Mouse (Mus musculus) midbrain, embryonic 16.5 days (tissue): ENCODE measurements around the gene Dmpk. TPM values are rescaled to one million over a fixed set of nuclear protein-coding genes. Genes with fewer than 3 reads are reported as not detected.

Experiments
- ATAC-seq: fragments of 200-750 bp; cut with Nextera tagmentation; 2 replicates; pipeline ENCODE4 v1.8.0; 2017; ENCODE audit warnings: moderate TSS enrichment
- H3K27ac ChIP-seq: fragments of 300-500 bp; sonication (generic); 2 replicates; pipeline ENCODE4 v1.5.1; 2014; ENCODE audit warnings: mild to moderate bottlenecking, low read length, mixed read lengths
- H3K27me3 ChIP-seq: fragments of 300-500 bp; sonication (generic); 2 replicates; pipeline ENCODE4 v1.6.1; 2014; ENCODE audit warnings: low read depth, low read length, mixed read lengths; ENCODE audit not compliant: control insufficient read depth, insufficient read depth
- H3K36me3 ChIP-seq: fragments of 300-500 bp; sonication (generic); 2 replicates; pipeline ENCODE4 v1.6.1; 2014; ENCODE audit warnings: mild to moderate bottlenecking, low read length, moderate library complexity, mixed read lengths; ENCODE audit not compliant: control insufficient read depth, insufficient read depth
- H3K4me1 ChIP-seq: fragments of 300-500 bp; sonication (generic); 2 replicates; pipeline ENCODE4 v1.6.1; 2014; ENCODE audit warnings: mild to moderate bottlenecking, low read length, mixed read lengths; ENCODE audit not compliant: control insufficient read depth, insufficient read depth
- H3K4me2 ChIP-seq: fragments of 300-500 bp; sonication (generic); 2 replicates; pipeline ENCODE4 v1.6.1; 2014; ENCODE audit warnings: mild to moderate bottlenecking, low read length, mixed read lengths
- H3K4me3 ChIP-seq: fragments of 300-500 bp; sonication (generic); 2 replicates; pipeline ENCODE4 v1.5.1; 2014; ENCODE audit warnings: low read depth, mild to moderate bottlenecking, low read length, moderate library complexity, mixed read lengths
- H3K9ac ChIP-seq: fragments of 300-500 bp; sonication (generic); 2 replicates; pipeline ENCODE4 v1.6.1; 2014; ENCODE audit warnings: low read depth, low read length, mixed read lengths
- H3K9me3 ChIP-seq: fragments of 300-500 bp; sonication (generic); replicated peaks from 2 replicates; pipeline ENCODE4 v1.6.1; 2014; ENCODE audit warnings: mild to moderate bottlenecking, low read length, mixed read lengths; ENCODE audit not compliant: control insufficient read depth, poor library complexity, severe bottlenecking
- WGBS: fragments of 180-500 bp; shearing (Covaris S2); extraction: QIAGEN DNeasy Blood & Tissue Kit; methylation state at CpG from one replicate; pipeline ENCODE4 v1.1.7; 2014; 5-methylcytosine and 5-hydroxymethylcytosine counted together
- polyA plus RNA-seq: library from polyadenylated mRNA; unstranded; fragments of >200 nt; fragmentation: Nextera tagmentation; extraction: Ambion mirVana; gene quantifications from 2 replicates; pipeline ENCODE4 v1.2.1, GENCODE M21; 2015

Gene Dmpk
- polyA plus RNA-seq, 1 experiment from 2014 or later: 8.1 TPM

DNA sequence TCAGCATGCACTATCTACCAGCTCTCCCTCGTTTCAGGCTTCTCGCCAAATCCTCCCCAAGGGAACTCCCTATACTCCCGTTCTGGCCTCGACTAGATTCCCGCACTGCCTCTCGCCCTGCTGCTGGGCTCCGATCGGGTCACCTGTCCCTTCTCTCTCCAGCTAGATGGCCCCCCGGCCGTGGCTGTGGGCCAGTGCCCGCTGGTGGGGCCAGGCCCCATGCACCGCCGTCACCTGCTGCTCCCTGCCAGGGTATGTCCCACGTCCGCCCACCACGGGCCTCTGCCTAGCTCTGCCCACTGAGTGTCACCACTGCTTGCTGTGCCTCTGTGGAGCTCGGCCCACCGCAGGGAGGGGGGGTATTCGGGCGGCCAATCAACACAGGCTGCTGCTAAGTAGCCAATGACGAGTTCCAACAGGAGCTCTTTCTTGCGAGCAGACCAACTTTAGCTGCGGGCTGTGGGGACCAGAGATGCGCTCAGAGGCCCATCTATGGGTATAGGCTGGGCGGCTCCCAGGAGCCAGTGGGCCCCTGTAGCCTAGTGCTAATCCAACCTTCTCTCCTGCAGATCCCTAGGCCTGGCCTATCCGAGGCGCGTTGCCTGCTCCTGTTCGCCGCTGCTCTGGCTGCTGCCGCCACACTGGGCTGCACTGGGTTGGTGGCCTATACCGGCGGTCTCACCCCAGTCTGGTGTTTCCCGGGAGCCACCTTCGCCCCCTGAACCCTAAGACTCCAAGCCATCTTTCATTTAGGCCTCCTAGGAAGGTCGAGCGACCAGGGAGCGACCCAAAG, 8.9 kb downstream of the Dmpk start:
- ATAC-seq: peak; percentile 50
- no peak overlapping the region for H3K27ac ChIP-seq
- H3K9me3 ChIP-seq: no peaks in the 10 kb centered on the region
- peaks cover 24% of the 10 kb centered on the region for H3K27me3 ChIP-seq
- 7% methylated on average over 38 of the region's 38 CpGs for WGBS
- H3K36me3 ChIP-seq: peaks cover 16% of the 10 kb centered on the region; the same call in 1 of the 2 replicates
- H3K4me3 ChIP-seq: no peak overlapping the region
- peak overlapping the region; percentile 98; the same call in 1 of the 2 replicates for H3K4me2 ChIP-seq
- H3K4me1 ChIP-seq: peaks cover 28% of the 10 kb centered on the region
- no peak overlapping the region for H3K9ac ChIP-seq

DNA sequence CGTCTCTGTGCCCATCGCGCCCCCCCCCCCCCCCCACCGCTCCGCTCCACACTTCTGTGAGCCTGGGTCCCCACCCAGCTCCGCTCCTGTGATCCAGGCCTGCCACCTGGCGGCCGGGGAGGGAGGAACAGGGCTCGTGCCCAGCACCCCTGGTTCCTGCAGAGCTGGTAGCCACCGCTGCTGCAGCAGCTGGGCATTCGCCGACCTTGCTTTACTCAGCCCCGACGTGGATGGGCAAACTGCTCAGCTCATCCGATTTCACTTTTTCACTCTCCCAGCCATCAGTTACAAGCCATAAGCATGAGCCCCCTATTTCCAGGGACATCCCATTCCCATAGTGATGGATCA, 9.5 kb downstream of the Dmpk start:
- no peak overlapping the region; the same call in 1 of the 2 replicates for H3K27ac ChIP-seq
- no peak overlapping the region for H3K9ac ChIP-seq
- H3K4me2 ChIP-seq: peak overlapping the region; percentile 98
- H3K4me1 ChIP-seq: peaks cover 28% of the 10 kb centered on the region
- WGBS: under 1% methylated on average over 10 of the region's 15 CpGs
- H3K4me3 ChIP-seq: peak overlapping the region; percentile 52; the same call in 1 of the 2 replicates
- H3K27me3 ChIP-seq: peaks cover 24% of the 10 kb centered on the region
- H3K9me3 ChIP-seq: no peaks in the 10 kb centered on the region
- peak; percentile 2; the same call in 1 of the 2 replicates for ATAC-seq
- peaks cover 16% of the 10 kb centered on the region; the same call in 1 of the 2 replicates for H3K36me3 ChIP-seq

DNA sequence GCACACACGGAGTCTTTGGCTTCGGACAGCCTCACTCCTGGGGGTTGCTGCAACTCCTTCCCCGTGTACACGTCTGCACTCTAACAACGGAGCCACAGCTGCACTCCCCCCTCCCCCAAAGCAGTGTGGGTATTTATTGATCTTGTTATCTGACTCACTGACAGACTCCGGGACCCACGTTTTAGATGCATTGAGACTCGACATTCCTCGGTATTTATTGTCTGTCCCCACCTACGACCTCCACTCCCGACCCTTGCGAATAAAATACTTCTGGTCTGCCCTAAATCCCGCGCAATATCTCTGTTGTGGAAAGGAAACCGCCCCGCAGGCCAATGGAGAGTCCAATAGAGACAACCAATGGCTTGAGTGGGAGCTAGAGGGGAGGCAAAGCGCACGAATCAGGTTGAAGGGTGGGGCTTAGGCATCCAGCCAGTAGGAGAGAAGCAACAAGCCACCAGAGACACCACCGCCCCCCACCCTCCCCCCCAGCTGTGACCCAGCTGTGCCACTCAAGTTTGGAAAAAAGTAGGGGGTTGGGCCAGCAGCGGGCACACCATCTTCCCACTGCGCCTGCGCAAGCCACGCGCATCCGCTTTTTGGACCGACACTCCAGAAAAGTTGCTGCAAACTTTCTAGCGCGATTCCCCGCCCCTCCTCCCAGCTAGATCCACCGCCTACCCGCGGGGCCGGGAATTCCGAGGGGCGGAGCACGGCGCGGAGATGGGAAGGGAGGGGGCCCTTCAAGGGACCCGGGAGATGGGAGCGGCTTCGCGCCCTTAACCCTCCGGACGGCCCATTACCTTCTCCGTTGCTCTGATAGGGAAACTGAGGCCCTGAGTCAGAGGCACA, 10.1 kb downstream of the Dmpk start:
- H3K27ac ChIP-seq: peak overlapping the region; percentile 60
- H3K9me3 ChIP-seq: no peaks in the 10 kb centered on the region
- H3K9ac ChIP-seq: peak overlapping the region; percentile 63
- WGBS: under 1% methylated on average over 44 of the region's 45 CpGs
- H3K4me1 ChIP-seq: peaks cover 28% of the 10 kb centered on the region
- peak overlapping the region; percentile 52 for H3K4me3 ChIP-seq
- peaks cover 24% of the 10 kb centered on the region for H3K27me3 ChIP-seq
- H3K36me3 ChIP-seq: peaks cover 14% of the 10 kb centered on the region; the same call in 1 of the 2 replicates
- ATAC-seq: peak; percentile 69
- H3K4me2 ChIP-seq: peak overlapping the region; percentile 98

DNA sequence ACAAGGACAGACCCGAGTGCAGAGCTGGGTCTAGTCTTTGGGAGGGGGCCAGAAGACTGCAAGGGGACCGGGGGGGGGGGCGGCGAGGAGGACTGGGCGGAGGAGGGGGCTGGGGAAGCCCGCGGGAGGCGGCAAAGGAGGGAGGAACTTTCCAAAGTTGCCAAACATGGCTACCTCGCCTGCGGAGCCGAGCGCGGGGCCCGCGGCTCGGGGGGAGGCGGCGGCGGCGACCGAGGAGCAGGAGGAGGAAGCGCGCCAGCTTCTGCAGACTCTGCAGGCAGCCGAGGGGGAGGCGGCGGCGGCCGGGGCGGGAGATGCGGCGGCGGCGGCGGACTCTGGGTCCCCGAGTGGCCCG, 10.8 kb downstream of the Dmpk start, which contains the start of gene Six5:
TSS of gene Six5 (plus strand) at position 124 of the 355 bp plus-strand sequence.
- ATAC-seq: no peak
- H3K4me2 ChIP-seq: peak within 1 kb of the TSS; percentile 98
- 1% methylated on average over 25 of the region's 36 CpGs for WGBS

DNA sequence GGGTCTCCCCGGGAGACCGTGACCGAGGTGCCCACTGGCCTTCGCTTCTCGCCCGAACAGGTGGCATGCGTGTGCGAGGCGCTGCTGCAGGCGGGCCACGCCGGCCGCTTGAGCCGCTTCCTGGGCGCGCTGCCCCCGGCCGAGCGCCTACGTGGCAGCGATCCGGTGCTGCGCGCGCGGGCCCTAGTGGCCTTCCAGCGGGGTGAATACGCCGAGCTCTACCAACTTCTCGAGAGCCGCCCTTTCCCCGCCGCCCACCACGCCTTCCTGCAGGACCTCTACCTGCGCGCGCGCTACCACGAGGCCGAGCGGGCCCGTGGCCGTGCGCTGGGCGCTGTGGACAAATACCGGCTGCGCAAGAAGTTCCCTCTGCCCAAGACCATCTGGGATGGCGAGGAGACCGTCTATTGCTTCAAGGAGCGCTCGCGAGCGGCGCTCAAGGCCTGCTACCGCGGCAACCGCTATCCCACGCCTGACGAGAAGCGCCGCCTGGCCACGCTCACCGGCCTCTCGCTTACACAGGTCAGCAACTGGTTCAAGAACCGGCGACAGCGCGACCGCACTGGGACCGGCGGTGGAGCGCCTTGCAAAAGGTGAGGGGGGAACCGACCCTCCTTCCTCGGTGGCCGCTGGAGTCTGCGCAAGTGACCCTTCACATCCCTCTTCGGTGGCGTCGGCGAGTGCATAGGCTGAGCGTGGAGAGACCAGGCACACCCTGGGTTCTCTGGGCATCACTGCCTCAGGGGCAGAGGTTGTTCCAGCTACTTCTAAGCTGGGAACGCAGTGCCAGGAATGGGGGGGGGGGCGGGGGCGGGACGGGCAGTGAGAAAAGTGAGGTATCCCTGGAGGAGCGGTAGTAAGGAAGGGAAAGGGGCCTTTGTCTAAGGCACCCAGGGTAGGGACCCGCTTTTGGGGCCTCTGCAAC, 11.4 kb downstream of the Dmpk start:
- H3K36me3 ChIP-seq: peaks cover 11% of the 10 kb centered on the region; the same call in 1 of the 2 replicates
- H3K9me3 ChIP-seq: no peaks in the 10 kb centered on the region
- peak overlapping the region; percentile 52 for H3K4me3 ChIP-seq
- no peak for ATAC-seq
- H3K4me1 ChIP-seq: peaks cover 28% of the 10 kb centered on the region
- H3K4me2 ChIP-seq: peak overlapping the region; percentile 98
- H3K9ac ChIP-seq: peak overlapping the region; percentile 63
- under 1% methylated on average over 80 of the region's 87 CpGs for WGBS
- peaks cover 24% of the 10 kb centered on the region for H3K27me3 ChIP-seq
- H3K27ac ChIP-seq: peak overlapping the region; percentile 60

More for the DNA sequence above, 10.8 kb downstream of the Dmpk start, which contains the start of gene Six5:
- H3K27ac ChIP-seq: peak within 1 kb of the TSS; percentile 60
- H3K9me3 ChIP-seq: no peaks in the 10 kb centered on the region
- peak within 1 kb of the TSS; percentile 63 for H3K9ac ChIP-seq
- peaks cover 28% of the 10 kb centered on the region for H3K4me1 ChIP-seq
- H3K36me3 ChIP-seq: peaks cover 12% of the 10 kb centered on the region; the same call in 1 of the 2 replicates
- peak within 1 kb of the TSS; percentile 52 for H3K4me3 ChIP-seq
- H3K27me3 ChIP-seq: peaks cover 24% of the 10 kb centered on the region

DNA sequence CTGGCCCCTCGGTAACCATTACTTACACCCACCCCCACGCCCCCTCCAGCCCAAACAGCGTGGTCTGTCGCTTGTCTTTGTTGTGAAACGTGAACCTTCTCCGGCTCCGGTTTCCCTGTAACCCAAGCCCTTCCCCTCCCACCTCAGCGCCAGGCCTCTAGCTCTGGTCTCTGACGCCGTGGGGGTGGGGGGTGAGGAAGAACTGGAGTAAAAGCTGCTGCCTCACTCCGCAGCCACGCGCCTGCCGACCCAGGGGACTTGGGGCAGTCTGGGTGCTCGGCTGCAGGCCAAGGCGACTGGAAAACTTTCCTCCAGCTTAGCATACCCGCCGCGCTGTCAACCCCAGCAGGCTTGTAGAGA, 12.1 kb downstream of the Dmpk start:
- H3K27me3 ChIP-seq: peaks cover 22% of the 10 kb centered on the region
- 0% methylated on average over 19 of the region's 19 CpGs for WGBS
- peaks cover 9% of the 10 kb centered on the region; the same call in 1 of the 2 replicates for H3K36me3 ChIP-seq
- H3K4me3 ChIP-seq: peak overlapping the region; percentile 52
- H3K9me3 ChIP-seq: no peaks in the 10 kb centered on the region
- H3K4me1 ChIP-seq: peaks cover 28% of the 10 kb centered on the region
- no peak overlapping the region for H3K27ac ChIP-seq
- H3K4me2 ChIP-seq: peak overlapping the region; percentile 98
- no peak for ATAC-seq
- peak overlapping the region; percentile 63; the same call in 1 of the 2 replicates for H3K9ac ChIP-seq

DNA sequence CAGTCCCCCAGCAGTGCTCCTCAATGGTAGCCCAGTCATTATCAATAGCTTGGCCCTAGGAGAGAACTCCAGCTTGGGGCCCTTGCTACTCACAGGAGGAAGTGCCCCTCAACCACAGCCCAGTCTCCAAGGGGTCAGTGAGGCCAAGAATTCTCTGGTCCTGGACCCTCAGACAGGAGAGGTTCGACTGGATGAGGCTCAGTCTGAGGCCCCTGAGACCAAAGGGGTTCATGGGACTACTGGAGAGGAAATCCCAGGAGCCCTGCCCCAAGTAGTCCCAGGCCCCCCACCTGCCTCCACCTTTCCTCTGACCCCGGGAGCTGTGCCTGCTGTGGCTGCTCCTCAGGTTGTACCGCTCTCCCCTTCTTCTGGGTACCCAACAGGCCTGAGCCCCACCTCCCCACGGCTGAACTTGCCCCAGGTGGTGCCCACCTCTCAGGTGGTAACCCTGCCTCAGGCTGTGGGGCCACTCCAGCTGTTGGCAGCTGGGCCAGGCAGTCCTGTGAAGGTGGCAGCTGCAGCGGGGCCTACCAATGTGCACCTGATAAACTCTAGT, 12.8 kb downstream of the Dmpk start:
- H3K9ac ChIP-seq: no peak overlapping the region
- WGBS: 62% methylated on average over 5 of the region's 5 CpGs
- peaks cover 28% of the 10 kb centered on the region for H3K4me1 ChIP-seq
- peak overlapping the region; percentile 98 for H3K4me2 ChIP-seq
- no peak overlapping the region for H3K27ac ChIP-seq
- H3K27me3 ChIP-seq: peaks cover 17% of the 10 kb centered on the region
- no peak overlapping the region for H3K4me3 ChIP-seq
- no peak for ATAC-seq
- peaks cover 6% of the 10 kb centered on the region; the same call in 1 of the 2 replicates for H3K36me3 ChIP-seq
- H3K9me3 ChIP-seq: no peaks in the 10 kb centered on the region

DNA sequence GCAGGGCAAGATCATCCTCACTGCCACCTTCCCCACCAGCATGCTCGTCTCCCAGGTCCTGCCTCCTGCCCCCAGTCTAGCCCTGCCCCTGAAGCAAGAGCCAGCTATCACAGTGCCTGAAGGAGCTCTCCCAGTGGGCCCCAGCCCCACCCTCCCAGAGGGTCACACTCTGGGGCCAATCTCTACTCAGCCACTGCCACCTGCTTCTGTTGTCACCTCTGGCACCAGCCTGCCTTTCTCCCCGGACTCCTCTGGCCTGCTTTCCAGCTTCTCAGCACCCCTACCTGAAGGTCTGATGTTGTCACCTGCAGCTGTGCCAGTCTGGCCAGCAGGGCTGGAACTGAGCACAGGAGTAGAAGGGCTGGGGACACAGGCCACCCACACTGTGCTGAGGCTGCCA, 13.6 kb downstream of the Dmpk start:
- Histone ChIP-seq H3K9ac (no peak overlapping the region), H3K27ac (no peak overlapping the region), H3K27me3 (peaks cover 14% of the 10 kb centered on the region), H3K36me3 (no peaks in the 10 kb centered on the region), H3K4me2 (no peak overlapping the region), H3K4me3 (no peak overlapping the region), H3K9me3 (no peaks in the 10 kb centered on the region), H3K4me1 (peaks cover 28% of the 10 kb centered on the region)
- 75% methylated on average over 2 of the region's 2 CpGs for WGBS
- no peak for ATAC-seq
